Mouse (Mus musculus) thymus, adult 2 months (tissue): Measurements from ENCODE around the gene Ergic3.

Source experiments
- CTCF ChIP-seq: fragments of 200-500 bp; IDR thresholded peaks from 2 replicates; pipeline ENCODE4 v1.5.1; 2012; ENCODE audit warnings: mild to moderate bottlenecking, control low read depth, low read length, moderate library complexity, borderline replicate concordance; ENCODE audit not compliant: control insufficient read depth, poor library complexity, insufficient read depth; ENCODE audit errors: extremely low read depth
- POLR2A ChIP-seq: fragments of 200-500 bp; IDR thresholded peaks from 2 replicates; pipeline ENCODE4 v1.6.1; 2012; ENCODE audit warnings: mild to moderate bottlenecking, low read length, control low read depth, moderate library complexity; ENCODE audit not compliant: control insufficient read depth, poor library complexity, insufficient read depth; ENCODE audit errors: extremely low read depth

GRCm38 (mm10) chr2:155991151-155991550, 16.7 kb upstream of the Ergic3 start:
- no peak for TF ChIP-seq CTCF
- TF ChIP-seq POLR2A: no peak
